Mouse (Mus musculus) stomach, postnatal 0 days (tissue): Measurements from ENCODE around the gene Gramd1a.

ENCODE experiments used
- CTCF ChIP-seq: IDR thresholded peaks from 2 replicates; pipeline ENCODE4 v1.5.1; 2016; ENCODE audit warnings: antibody characterized with exemption, low read depth, mild to moderate bottlenecking, moderate library complexity
- EP300 ChIP-seq: optimal IDR thresholded peaks from 2 replicates; pipeline ENCODE3; 2016; ENCODE audit warnings: antibody characterized with exemption

- TF ChIP-seq CTCF: peak; percentile 86
- no peak for TF ChIP-seq EP300
Measured at GRCm38 (mm10) chr7:31139765-31140164, 15.9 kb downstream of the Gramd1a start.
